Mouse (Mus musculus): ENCODE data around the gene Taar8b.

DNA sequence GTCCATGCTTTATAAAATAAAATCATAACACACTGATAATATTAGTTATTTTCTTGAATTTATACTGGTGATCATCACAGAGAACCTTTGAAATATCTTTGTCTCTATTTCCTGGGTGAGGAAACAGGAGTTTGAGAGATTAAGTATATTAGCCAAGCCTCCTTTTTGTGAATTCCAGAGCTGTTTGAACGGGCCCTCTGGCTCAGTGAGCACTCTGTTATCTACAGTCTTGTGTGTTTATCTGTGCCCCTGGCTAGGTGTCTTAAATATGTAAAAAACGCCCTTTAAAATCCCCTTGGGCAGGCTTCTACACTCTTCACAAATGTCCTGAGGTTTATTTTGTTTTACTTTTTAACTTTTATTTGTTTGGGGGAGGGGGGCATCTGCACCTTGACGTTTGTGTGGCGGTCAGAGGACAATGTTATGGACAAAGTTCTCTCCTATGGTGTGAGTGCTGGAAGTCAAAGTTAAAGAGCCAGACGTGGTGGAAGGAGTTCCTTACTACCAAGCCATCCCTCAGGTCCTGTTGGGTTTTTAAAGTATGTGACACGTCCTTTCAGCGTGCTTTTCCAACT, 42.1 kb upstream of the Taar8b start:
- no peak for TF ChIP-seq CTCF (conservative IDR thresholded peaks at IDR 0.05; ENCODE audit: low read length)
- TF ChIP-seq POU5F1 (IDR thresholded peaks at IDR 0.05; ENCODE audit: borderline replicate concordance, low read length), result no peak
